Mouse (Mus musculus) embryonic facial prominence, embryonic 14.5 days (tissue): ENCODE measurements around the gene Pdzrn4. TPM values are rescaled to one million over a fixed set of nuclear protein-coding genes. Genes with fewer than 3 reads are reported as not detected.

ENCODE experiments used
- ATAC-seq: fragments of 200-750 bp; cut with Nextera tagmentation; 2 replicates; pipeline ENCODE4 v1.8.0; 2017; ENCODE audit warnings: low read depth, moderate number of reproducible peaks, moderate TSS enrichment
- DNase-seq: peaks from one replicate; pipeline ENCODE4 v3.0.0-alpha.2; 2015; ENCODE audit warnings: low spot score
- H3K27ac ChIP-seq: fragments of 300-500 bp; sonication (generic); replicated peaks from 2 replicates; pipeline ENCODE4 v1.5.1; 2014; ENCODE audit warnings: low read depth, mild to moderate bottlenecking, low read length, moderate library complexity
- H3K27me3 ChIP-seq: fragments of 300-500 bp; sonication (generic); replicated peaks from 2 replicates; pipeline ENCODE4 v1.6.1; 2014; ENCODE audit warnings: low read length; ENCODE audit not compliant: control insufficient read depth, insufficient read depth
- H3K36me3 ChIP-seq: fragments of 300-500 bp; sonication (generic); 2 replicates; pipeline ENCODE4 v1.6.1; 2014; ENCODE audit warnings: low read length, mixed read lengths; ENCODE audit not compliant: control insufficient read depth, insufficient read depth
- H3K4me1 ChIP-seq: fragments of 300-500 bp; sonication (generic); 2 replicates; pipeline ENCODE4 v1.6.1; 2014; ENCODE audit warnings: antibody characterized with exemption, low read length; ENCODE audit not compliant: control insufficient read depth, insufficient read depth
- H3K4me2 ChIP-seq: fragments of 300-500 bp; sonication (generic); 2 replicates; pipeline ENCODE4 v1.6.1; 2014; ENCODE audit warnings: low read depth, mild to moderate bottlenecking, low read length, moderate library complexity, mixed read lengths
- H3K4me3 ChIP-seq: fragments of 300-500 bp; sonication (generic); 2 replicates; pipeline ENCODE4 v1.5.1; 2014; ENCODE audit warnings: low read depth, mild to moderate bottlenecking, low read length
- H3K9ac ChIP-seq: fragments of 300-500 bp; sonication (generic); 2 replicates; pipeline ENCODE4 v1.6.1; 2014; ENCODE audit warnings: low read depth, mild to moderate bottlenecking, low read length, moderate library complexity, mixed read lengths
- H3K9me3 ChIP-seq: fragments of 300-500 bp; sonication (generic); 2 replicates; pipeline ENCODE4 v1.6.1; 2016; ENCODE audit warnings: low read length; ENCODE audit not compliant: control insufficient read depth
- WGBS: fragments of 180-500 bp; shearing (Covaris S2); extraction: QIAGEN DNeasy Blood & Tissue Kit; methylation state at CpG from one replicate; pipeline ENCODE4 v1.1.7; 2014; 5-methylcytosine and 5-hydroxymethylcytosine counted together
- polyA plus RNA-seq: library from polyadenylated mRNA; unstranded; fragments of >200 nt; fragmentation: Nextera tagmentation; extraction: Ambion mirVana; gene quantifications from 2 replicates; pipeline ENCODE4 v1.2.1, GENCODE M21; 2014

Pdzrn4 gene
- polyA plus RNA-seq, 1 experiment from 2014 or later: 4.3 TPM

GRCm38 (mm10) chr15:92580742-92581383, 184.2 kb downstream of the Pdzrn4 start:
- peak; percentile 69 for DNase-seq
- Histone ChIP-seq H3K4me1 (no peaks in the 10 kb centered on the region), H3K36me3 (no peaks in the 10 kb centered on the region), H3K9me3 (no peaks in the 10 kb centered on the region), H3K9ac (no peak overlapping the region), H3K27ac (no peak overlapping the region), H3K27me3 (no peaks in the 10 kb centered on the region), H3K4me3 (no peak overlapping the region), H3K4me2 (no peak overlapping the region)
- peak; percentile 71 for ATAC-seq
- 74% methylated on average over 9 of the region's 9 CpGs for WGBS

DNA sequence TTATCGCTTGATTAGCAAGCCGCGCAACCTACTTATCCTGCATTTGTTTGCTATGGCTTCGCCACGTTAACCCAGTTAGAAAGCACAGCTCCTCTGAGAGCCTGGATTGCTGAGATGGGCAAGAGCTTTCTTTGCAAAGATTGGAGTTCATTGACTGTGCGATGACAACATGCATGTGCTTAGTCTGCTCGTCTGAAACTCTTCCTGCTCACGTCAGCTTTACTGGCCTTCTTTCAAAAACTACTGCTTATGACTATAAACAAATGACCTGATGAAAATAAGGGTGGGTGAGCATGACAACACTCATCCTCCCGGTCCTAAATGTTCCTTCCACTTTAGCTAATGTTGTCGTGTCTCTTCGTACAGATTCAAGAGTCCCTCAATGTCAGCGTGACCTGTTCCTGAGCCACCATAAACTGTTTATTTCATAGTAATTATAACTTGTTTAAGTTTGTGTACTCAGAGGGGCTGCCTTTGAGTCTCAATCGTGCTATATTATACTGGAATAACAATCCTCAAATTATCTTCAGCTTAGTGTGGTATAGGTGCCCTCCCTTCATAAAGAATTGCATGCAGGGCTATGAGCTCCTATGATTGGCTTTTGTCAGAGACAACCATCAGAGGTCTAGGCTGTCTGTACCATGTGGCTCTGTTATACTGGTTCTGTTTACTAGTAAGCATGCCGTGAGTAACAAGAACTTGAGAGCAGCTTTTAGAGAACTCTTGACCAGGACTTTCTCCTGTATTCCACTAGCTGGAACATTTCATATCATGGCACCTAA, 187.9 kb downstream of the Pdzrn4 start:
- Histone ChIP-seq H3K4me2 (no peak overlapping the region), H3K9ac (no peak overlapping the region), H3K4me3 (no peak overlapping the region), H3K36me3 (no peaks in the 10 kb centered on the region), H3K4me1 (no peaks in the 10 kb centered on the region), H3K27ac (no peak overlapping the region), H3K9me3 (no peaks in the 10 kb centered on the region), H3K27me3 (0 out of 2 replicates have a peak, but pooled peaks cover 3% of the 10 kb centered on the region)
- DNase-seq (no peak), ATAC-seq (no peak)
- WGBS: 81% methylated on average over 14 of the region's 14 CpGs

DNA sequence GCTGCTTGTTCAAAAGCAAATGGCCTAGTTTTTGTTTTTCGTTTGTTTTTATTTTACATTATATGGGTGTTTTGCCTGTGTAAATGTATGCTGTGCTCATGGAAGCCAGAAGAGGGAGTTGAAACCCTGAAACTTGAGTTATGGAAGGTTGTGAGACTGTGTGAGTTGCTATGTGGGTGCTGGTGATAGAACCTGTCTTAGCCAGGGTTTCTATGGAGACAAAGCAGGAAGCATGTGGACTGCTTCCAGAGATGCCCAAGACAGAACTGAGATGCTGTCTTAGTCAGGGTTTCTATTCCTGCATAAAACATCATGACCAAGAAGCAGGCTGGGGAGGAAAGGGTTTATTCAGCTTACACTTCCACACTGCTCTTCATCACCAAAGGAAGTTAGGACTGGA, 190.8 kb downstream of the Pdzrn4 start:
- no peak overlapping the region for H3K4me3 ChIP-seq
- no peaks in the 10 kb centered on the region for H3K36me3 ChIP-seq
- no peak overlapping the region for H3K27ac ChIP-seq
- WGBS: 88% methylated on average over 1 of the region's 1 CpGs
- ATAC-seq (no peak), DNase-seq (no peak)
- H3K9ac ChIP-seq: no peak overlapping the region
- H3K9me3 ChIP-seq: no peaks in the 10 kb centered on the region
- no peak overlapping the region for H3K4me2 ChIP-seq
- H3K27me3 ChIP-seq: 0 out of 2 replicates have a peak, but pooled peaks cover 3% of the 10 kb centered on the region
- no peaks in the 10 kb centered on the region for H3K4me1 ChIP-seq

- ATAC-seq (no peak), DNase-seq (peak; percentile 50)
- no peak overlapping the region for H3K27ac ChIP-seq
- no peak overlapping the region for H3K9ac ChIP-seq
- WGBS: 54% methylated on average over 2 of the region's 2 CpGs
- H3K4me3 ChIP-seq: no peak overlapping the region
- no peaks in the 10 kb centered on the region for H3K9me3 ChIP-seq
- H3K36me3 ChIP-seq: no peaks in the 10 kb centered on the region
- no peak overlapping the region for H3K4me2 ChIP-seq
- H3K4me1 ChIP-seq: peaks cover 6% of the 10 kb centered on the region; the same call in 1 of the 2 replicates
- peaks cover 6% of the 10 kb centered on the region; the same call in 1 of the 2 replicates for H3K27me3 ChIP-seq
Observed at GRCm38 (mm10) chr15:92594721-92595120, 198.0 kb downstream of the Pdzrn4 start.

DNA sequence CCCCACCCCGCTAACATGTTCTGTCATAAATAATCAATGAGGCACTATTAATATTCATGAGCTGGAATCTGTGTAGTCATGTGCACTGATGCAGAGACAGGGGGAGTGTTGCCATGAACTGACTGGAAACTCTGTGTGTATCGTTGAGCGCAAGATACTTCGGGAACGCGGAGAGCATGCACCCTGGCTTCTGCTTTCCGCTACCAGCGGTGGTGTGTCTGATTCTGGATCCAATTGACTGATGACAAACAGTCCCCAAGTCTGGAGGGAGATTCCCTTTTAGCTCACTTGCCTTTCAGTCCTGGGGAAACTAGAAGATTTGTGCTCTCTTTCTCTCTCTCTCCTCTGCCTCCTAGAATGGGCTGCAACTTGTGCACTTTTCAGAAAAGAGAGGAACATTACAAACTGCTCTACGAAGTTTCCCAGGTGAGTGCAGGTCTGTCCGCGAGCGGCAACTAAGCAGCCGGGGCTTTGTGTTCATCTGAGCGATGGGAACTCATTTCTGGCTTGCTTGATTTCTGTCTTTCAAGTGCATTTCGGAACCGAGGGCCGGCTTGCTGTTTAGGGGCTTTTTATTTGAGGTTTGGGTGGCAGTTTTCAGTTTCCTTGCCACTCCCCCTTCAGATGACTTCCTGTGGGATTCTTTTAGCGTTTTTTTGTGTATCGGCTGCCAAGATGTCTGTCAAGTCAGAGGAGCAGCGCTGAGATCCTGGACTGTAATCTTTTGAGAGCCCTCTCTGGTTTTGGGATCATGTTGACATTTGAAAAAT, 200.5 kb downstream of the Pdzrn4 start:
- peak overlapping the region; percentile 37; the same call in 1 of the 2 replicates for H3K9ac ChIP-seq
- H3K27me3 ChIP-seq: peaks cover 6% of the 10 kb centered on the region; the same call in 1 of the 2 replicates
- peak; percentile 65 for DNase-seq
- peaks cover 6% of the 10 kb centered on the region; the same call in 1 of the 2 replicates for H3K4me1 ChIP-seq
- H3K36me3 ChIP-seq: no peaks in the 10 kb centered on the region
- H3K27ac ChIP-seq: no peak overlapping the region
- H3K9me3 ChIP-seq: no peaks in the 10 kb centered on the region
- peak overlapping the region; percentile 55 for H3K4me2 ChIP-seq
- WGBS: 2% methylated on average over 20 of the region's 20 CpGs
- peak overlapping the region; percentile 31 for H3K4me3 ChIP-seq
- peak; percentile 70 for ATAC-seq

- WGBS: 1% methylated on average over 18 of the region's 18 CpGs
- Histone ChIP-seq H3K4me3 (peak overlapping the region; percentile 30), H3K27me3 (peaks cover 6% of the 10 kb centered on the region; the same call in 1 of the 2 replicates), H3K4me2 (peak overlapping the region; percentile 57), H3K9ac (peak overlapping the region; percentile 30; the same call in 1 of the 2 replicates), H3K4me1 (peaks cover 6% of the 10 kb centered on the region; the same call in 1 of the 2 replicates), H3K36me3 (no peaks in the 10 kb centered on the region), H3K27ac (no peak overlapping the region), H3K9me3 (no peaks in the 10 kb centered on the region)
- ATAC-seq: peak; percentile 22; the same call in 1 of the 2 replicates
- peak; percentile 78 for DNase-seq
Observed at GRCm38 (mm10) chr15:92598380-92599295, 202.0 kb downstream of the Pdzrn4 start.

- Histone ChIP-seq H3K36me3 (no peaks in the 10 kb centered on the region), H3K27me3 (peaks cover 6% of the 10 kb centered on the region; the same call in 1 of the 2 replicates), H3K4me1 (peaks cover 6% of the 10 kb centered on the region; the same call in 1 of the 2 replicates), H3K4me2 (peak overlapping the region; percentile 57), H3K9ac (no peak overlapping the region; the same call in 1 of the 2 replicates), H3K27ac (no peak overlapping the region), H3K4me3 (peak overlapping the region; percentile 30), H3K9me3 (no peaks in the 10 kb centered on the region)
- WGBS: 17% methylated on average over 7 of the region's 7 CpGs
- ATAC-seq (0 out of 2 replicates have a peak, but pooled peaks have one; percentile 37), DNase-seq (no peak)
Observed at GRCm38 (mm10) chr15:92599381-92599780, 202.7 kb downstream of the Pdzrn4 start.
